ENCODE assay signal across 8 mouse cellular contexts in genomic region chr17:85089011-85089410, GRCm38 (mm10). TPM values are rescaled to one million over a fixed set of nuclear protein-coding genes. Genes with fewer than 3 reads are reported as not detected.
DNase-seq lines count a peak whose midpoint lies in the region; ATAC-seq and TF ChIP-seq lines count a peak whose summit lies in the region.

No protein-coding gene starts in this region.

- ATAC-seq in forebrain, postnatal 0 days = no peak
- ATAC-seq in liver, embryonic 15.5 days (ENCODE audit: insufficient read depth) = no peak

- H3K4me2 ChIP-seq in forebrain, postnatal 0 days (ENCODE audit: low read depth) = peak overlapping the region; percentile 72
- H3K4me2 ChIP-seq in liver, embryonic 15.5 days = peak overlapping the region; percentile 89

- TF ChIP-seq CTCF in kidney, adult 2 months (conservative IDR thresholded peaks at IDR 0.05; ENCODE audit: insufficient read depth, insufficient read length, low read depth, low read length) = no peak
- no peak for TF ChIP-seq CTCF in forebrain, postnatal 0 days (IDR thresholded peaks at IDR 0.05; ENCODE audit: low read depth)

- peak; percentile 15 for DNase-seq in kidney, adult 2 months
- DNase-seq in kidney, postnatal 10 days = no peak
- peak; percentile 58 for DNase-seq in Muller cell, postnatal 12 days (ENCODE audit: inconsistent ontology term)
- DNase-seq in forebrain, postnatal 0 days = no peak
- DNase-seq in urinary bladder, postnatal 25 days (ENCODE audit: low spot score) = no peak
- no peak for DNase-seq in urinary bladder, postnatal 14 days (ENCODE audit: low spot score)
- no peak for DNase-seq in right cerebral cortex, postnatal 14 days

- peaks cover 6% of the 10 kb centered on the region; the same call in 1 of the 2 replicates for H3K4me1 ChIP-seq in kidney, adult 2 months (ENCODE audit: control insufficient read depth, insufficient read depth, low read length)
- H3K4me1 ChIP-seq in forebrain, postnatal 0 days (ENCODE audit: insufficient read depth) = peaks cover 9% of the 10 kb centered on the region
- peaks cover 21% of the 10 kb centered on the region for H3K4me1 ChIP-seq in liver, embryonic 15.5 days (replicated peaks)

- WGBS in kidney, adult 2 months = 47% methylated on average over 6 of the region's 6 CpGs
- 44% methylated on average over 6 of the region's 6 CpGs for WGBS in forebrain, postnatal 0 days
- WGBS in liver, embryonic 15.5 days (ENCODE audit: insufficient replicate concordance) = 57% methylated on average over 6 of the region's 6 CpGs

- no peak overlapping the region for H3K27ac ChIP-seq in kidney, adult 2 months (ENCODE audit: insufficient read depth, low read depth, low read length)
- 0 out of 2 replicates have a peak overlapping the region, but pooled peaks have one; percentile 90 for H3K27ac ChIP-seq in forebrain, postnatal 0 days (ENCODE audit: low read depth, low read length)
- no peak overlapping the region for H3K27ac ChIP-seq in liver, embryonic 15.5 days (replicated peaks)

- no peak overlapping the region for H3K4me3 ChIP-seq in kidney, adult 2 months (ENCODE audit: insufficient read depth, low read depth, low read length)
- H3K4me3 ChIP-seq in forebrain, postnatal 0 days (ENCODE audit: low read depth, low read length) = peak overlapping the region; percentile 93
- H3K4me3 ChIP-seq in liver, embryonic 15.5 days (replicated peaks) = peak overlapping the region; percentile 84; the same call in 1 of the 2 replicates

- H3K27me3 ChIP-seq in kidney, adult 2 months (replicated peaks; ENCODE audit: control insufficient read depth, insufficient read depth, low read length) = no peaks in the 10 kb centered on the region
- H3K27me3 ChIP-seq in forebrain, postnatal 0 days (ENCODE audit: insufficient read depth, low read length) = no peaks in the 10 kb centered on the region
- no peaks in the 10 kb centered on the region for H3K27me3 ChIP-seq in liver, embryonic 15.5 days

- no peak for TF ChIP-seq POLR2A in kidney, adult 2 months (IDR thresholded peaks at IDR 0.05; ENCODE audit: low read depth, low read length)

- peak overlapping the region; percentile 90; the same call in 1 of the 2 replicates for H3K9ac ChIP-seq in forebrain, postnatal 0 days
- no peak overlapping the region for H3K9ac ChIP-seq in liver, embryonic 15.5 days

- H3K9me3 ChIP-seq in forebrain, postnatal 0 days (ENCODE audit: low read length) = no peaks in the 10 kb centered on the region
- H3K9me3 ChIP-seq in liver, embryonic 15.5 days (replicated peaks) = no peaks in the 10 kb centered on the region

- H3K36me3 ChIP-seq in kidney, adult 2 months (ENCODE audit: control insufficient read depth, insufficient read depth, low read length) = no peaks in the 10 kb centered on the region
- H3K36me3 ChIP-seq in forebrain, postnatal 0 days (ENCODE audit: insufficient read depth) = no peaks in the 10 kb centered on the region; the same call in 1 of the 2 replicates
- 0 out of 2 replicates have a peak, but pooled peaks cover 2% of the 10 kb centered on the region for H3K36me3 ChIP-seq in liver, embryonic 15.5 days (replicated peaks)

RNA-seq across cellular contexts. Expression of gene Prepl, which starts 1.0 kb away (rescaled TPM):
- polyA plus RNA-seq in kidney, adult 2 months (2012; rRNA removed) = 15.2 and 18.0 TPM in 2 replicates
- 70.4 and 107 TPM in 2 replicates for total RNA-seq in forebrain, postnatal 0 days (2014; rRNA removed)
- 89.4 and 105 TPM in 2 replicates for polyA plus RNA-seq in forebrain, postnatal 0 days (2015; fragmentation: Nextera tagmentation; extraction: Ambion mirVana)
- polyA plus RNA-seq in liver, embryonic 15.5 days (2015; fragmentation: Nextera tagmentation; extraction: Ambion mirVana) = 7.0 TPM in 2 replicates

RNA-seq across cellular contexts. Expression of gene Camkmt, which starts 1.3 kb away (rescaled TPM):
- 3.6 and 3.9 TPM in 2 replicates for polyA plus RNA-seq in kidney, adult 2 months (2012; rRNA removed)
- 11.6 and 14.3 TPM in 2 replicates for total RNA-seq in forebrain, postnatal 0 days (2014; rRNA removed)
- polyA plus RNA-seq in forebrain, postnatal 0 days (2015; fragmentation: Nextera tagmentation; extraction: Ambion mirVana) = 13.7 and 16.4 TPM in 2 replicates
- polyA plus RNA-seq in liver, embryonic 15.5 days (2015; fragmentation: Nextera tagmentation; extraction: Ambion mirVana) = 2.7 and 3.0 TPM in 2 replicates

Comparison
In these comparisons a context has a peak if more than half of its experiments do, and no peak if none do; other contexts are left out.
1. DNase-seq: peak in kidney, adult 2 months (single experiment) and Muller cell, postnatal 12 days (single experiment); none in kidney, postnatal 10 days (single experiment), forebrain, postnatal 0 days (single experiment), urinary bladder, postnatal 25 days (single experiment), urinary bladder, postnatal 14 days (single experiment) and right cerebral cortex, postnatal 14 days (single experiment).